Mouse (Mus musculus) liver, embryonic 14.5 days (tissue): Measurements from ENCODE around the gene Grid2ip. TPM values are rescaled to one million over a fixed set of nuclear protein-coding genes. Genes with fewer than 3 reads are reported as not detected.

ENCODE experiments used
- ATAC-seq: fragments of 200-750 bp; cut with Nextera tagmentation; 2 replicates; pipeline ENCODE4 v1.8.0; 2017; ENCODE audit warnings: moderate number of reproducible peaks, mild to moderate bottlenecking, moderate library complexity; ENCODE audit not compliant: insufficient read depth
- DNase-seq, 3 experiments: peaks; one replicate each; pipeline ENCODE4 v3.0.0-alpha.2; 2012 to 2013; ENCODE audit warnings: low read depth in 3 of 3, low spot score in 3 of 3
- H3K27ac ChIP-seq: fragments of 300-500 bp; sonication (generic); 2 replicates; pipeline ENCODE4 v1.5.1; 2014; ENCODE audit warnings: moderate library complexity, mild to moderate bottlenecking, control low read depth, inconsistent platforms
- H3K27me3 ChIP-seq: fragments of 300-500 bp; sonication (generic); 2 replicates; pipeline ENCODE4 v1.6.1; 2014; ENCODE audit warnings: mild to moderate bottlenecking, low read length, moderate library complexity; ENCODE audit not compliant: control insufficient read depth, insufficient read depth
- H3K36me3 ChIP-seq: fragments of 300-500 bp; sonication (generic); replicated peaks from 2 replicates; pipeline ENCODE4 v1.6.1; 2014; ENCODE audit warnings: low read depth; ENCODE audit not compliant: control insufficient read depth, insufficient read depth
- H3K4me1 ChIP-seq, 2 experiments: fragments of 200-500 bp in 1 of 2; fragments of 300-500 bp in 1 of 2; sonication (generic) in 1 of 2; replicated peaks; 2 replicates each; pipeline ENCODE4 v1.6.1; 2012 to 2014; ENCODE audit warnings: antibody characterized with exemption in 1 of 2, inconsistent platforms in 1 of 2, low read length in 1 of 2; ENCODE audit not compliant: control insufficient read depth in 2 of 2, insufficient read depth in 2 of 2
- H3K4me2 ChIP-seq: fragments of 300-500 bp; sonication (generic); 2 replicates; pipeline ENCODE4 v1.6.1; 2014; ENCODE audit warnings: low read depth, mild to moderate bottlenecking, control low read depth, moderate library complexity
- H3K4me3 ChIP-seq, 2 experiments: fragments of 200-500 bp in 1 of 2; fragments of 300-500 bp in 1 of 2; sonication (generic) in 1 of 2; 2 replicates each; pipeline ENCODE4 v1.5.1; 2012 to 2014; ENCODE audit warnings: low read depth in 2 of 2, low read length in 2 of 2, mild to moderate bottlenecking in 2 of 2, control low read depth in 1 of 2, inconsistent platforms in 1 of 2, moderate library complexity in 1 of 2; ENCODE audit not compliant: insufficient read depth in 1 of 2
- H3K9ac ChIP-seq: fragments of 300-500 bp; sonication (generic); replicated peaks from 2 replicates; pipeline ENCODE4 v1.6.1; 2014; ENCODE audit warnings: mild to moderate bottlenecking, control low read depth, moderate library complexity
- H3K9me3 ChIP-seq: fragments of 300-500 bp; sonication (generic); 2 replicates; pipeline ENCODE4 v1.6.1; 2016; ENCODE audit warnings: low read length, mixed read lengths; ENCODE audit not compliant: control insufficient read depth
- CTCF ChIP-seq: IDR thresholded peaks from 2 replicates; pipeline ENCODE4 v1.5.1; 2016; ENCODE audit warnings: antibody characterized with exemption, low read depth, control low read depth
- EP300 ChIP-seq: IDR thresholded peaks from 2 replicates; pipeline ENCODE4 v1.6.1; 2016; ENCODE audit warnings: antibody characterized with exemption, low read depth
- WGBS: fragments of 180-500 bp; shearing (Covaris S2); extraction: QIAGEN DNeasy Blood & Tissue Kit; methylation state at CpG from one replicate; pipeline ENCODE4 v1.1.7; 2014; ENCODE audit not compliant: insufficient replicate concordance; 5-methylcytosine and 5-hydroxymethylcytosine counted together
- polyA plus RNA-seq, 2 experiments: library from polyadenylated mRNA; depleted of rRNA in 1 of 2; stranded (reverse) in 1 of 2; unstranded in 1 of 2; fragments of >200 nt; fragmentation: Nextera tagmentation in 1 of 2; extraction: Ambion mirVana in 1 of 2; gene quantifications; 2 replicates each; pipeline versions ENCODE4 v1.2.1 to v1.2.3; 2012 to 2014

Gene Grid2ip
- polyA plus RNA-seq, 2 experiments = 0.01 TPM; not detected in 1

GRCm38 (mm10) chr5:143371146-143371510, 14.0 kb downstream of the Grid2ip start:
- H3K9ac ChIP-seq = no peak overlapping the region
- no peak overlapping the region for H3K27ac ChIP-seq
- no peaks in the 10 kb centered on the region; the same call in 1 of the 2 replicates for H3K9me3 ChIP-seq
- TF ChIP-seq EP300 = no peak
- TF ChIP-seq CTCF = no peak
- H3K4me3 ChIP-seq = no peak overlapping the region
- no peaks in the 10 kb centered on the region for H3K36me3 ChIP-seq
- peaks cover 60% of the 10 kb centered on the region for H3K27me3 ChIP-seq
- no peak for ATAC-seq
- H3K4me2 ChIP-seq = no peak overlapping the region
- WGBS = 45% methylated on average over 4 of the region's 4 CpGs
- no peaks in the 10 kb centered on the region for H3K4me1 ChIP-seq
- no peak for DNase-seq

DNA sequence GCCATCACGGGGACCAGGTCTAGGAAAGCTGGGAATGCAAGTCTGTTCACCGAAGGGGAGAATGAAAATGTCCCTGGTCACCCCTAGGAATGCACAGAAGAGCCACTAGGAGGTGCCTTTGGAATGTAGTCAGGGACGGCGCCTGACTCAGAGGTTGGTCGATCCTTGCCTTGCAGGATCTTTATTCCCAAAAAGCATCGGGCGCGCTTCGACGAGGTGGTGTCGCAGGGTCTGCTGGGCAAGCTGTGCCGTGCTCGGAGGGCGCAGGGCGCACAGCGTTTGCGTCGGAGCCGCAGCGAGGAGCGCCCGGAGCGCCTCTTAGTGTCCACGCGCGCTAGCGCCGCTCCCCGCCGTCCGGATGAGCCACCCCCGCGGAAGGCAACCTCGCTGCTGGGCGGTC, 15.7 kb downstream of the Grid2ip start:
- 0 out of 2 replicates have a peak overlapping the region, but pooled peaks have one; percentile 28 for H3K4me2 ChIP-seq
- H3K9me3 ChIP-seq = peaks cover 3% of the 10 kb centered on the region
- no peak overlapping the region for H3K9ac ChIP-seq
- TF ChIP-seq EP300 (no peak), CTCF (peak; percentile 27; the same call in 1 of the 2 replicates)
- WGBS = 3% methylated on average over 35 of the region's 35 CpGs
- no peaks in the 10 kb centered on the region for H3K4me1 ChIP-seq
- DNase-seq = no peak
- H3K27ac ChIP-seq = no peak overlapping the region
- no peak for ATAC-seq
- peaks cover 60% of the 10 kb centered on the region for H3K27me3 ChIP-seq
- no peaks in the 10 kb centered on the region for H3K36me3 ChIP-seq
- H3K4me3 ChIP-seq = no peak overlapping the region

DNA sequence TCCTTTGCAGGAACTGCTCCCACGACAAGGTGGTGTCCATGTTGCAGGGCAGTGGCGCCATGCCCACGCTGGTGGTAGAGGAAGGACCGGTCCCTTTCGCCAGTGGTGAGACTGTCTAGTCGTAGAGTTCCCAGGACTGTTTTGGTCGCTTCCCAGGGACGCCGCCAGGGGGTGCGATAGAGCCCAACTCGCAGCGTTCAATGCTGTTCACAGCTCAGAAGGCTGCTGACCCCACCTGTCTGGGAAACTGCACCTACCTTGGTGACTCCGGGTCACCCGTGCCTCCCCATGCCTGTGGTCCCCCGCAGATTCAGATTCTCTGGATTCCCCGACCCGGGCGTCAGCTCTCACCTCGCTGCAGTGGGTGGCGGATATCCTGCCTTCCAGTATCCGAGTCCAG, 18.1 kb downstream of the Grid2ip start:
- 0 out of 2 replicates have a peak, but pooled peaks have one; percentile 8 for ATAC-seq
- no peaks in the 10 kb centered on the region for H3K36me3 ChIP-seq
- H3K27me3 ChIP-seq = peaks cover 43% of the 10 kb centered on the region
- no peak overlapping the region for H3K4me3 ChIP-seq
- H3K4me1 ChIP-seq = no peaks in the 10 kb centered on the region
- TF ChIP-seq EP300 (no peak), CTCF (peak; percentile 92)
- H3K9me3 ChIP-seq = peaks cover 3% of the 10 kb centered on the region
- peak overlapping the region; percentile 24; the same call in 1 of the 2 replicates for H3K4me2 ChIP-seq
- peak in 1 of 3 experiments; percentile 13 for DNase-seq
- H3K27ac ChIP-seq = no peak overlapping the region
- WGBS = 12% methylated on average over 21 of the region's 21 CpGs
- H3K9ac ChIP-seq = no peak overlapping the region

DNA sequence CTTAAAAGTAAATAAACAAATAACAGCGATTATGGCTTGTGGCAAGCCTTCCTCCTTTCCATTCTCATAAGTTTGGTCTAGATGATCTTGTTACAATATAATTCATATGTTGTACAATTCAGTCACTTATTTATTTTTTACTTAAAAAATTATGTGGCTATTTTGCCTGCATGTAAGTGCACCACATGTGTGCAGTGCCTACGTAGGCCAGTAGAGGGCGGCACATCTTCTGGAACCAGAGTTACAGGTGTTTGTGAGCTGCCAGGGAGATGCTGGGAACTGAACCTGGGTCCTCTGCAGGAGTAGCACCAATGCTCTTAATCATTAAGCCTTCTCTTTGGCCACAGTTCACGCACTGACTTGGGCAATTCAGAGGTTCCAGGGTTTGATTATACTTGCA, 19.0 kb downstream of the Grid2ip start:
- no peaks in the 10 kb centered on the region for H3K4me1 ChIP-seq
- no peak overlapping the region for H3K4me3 ChIP-seq
- H3K9ac ChIP-seq = no peak overlapping the region
- TF ChIP-seq CTCF (peak; percentile 71), EP300 (no peak)
- ATAC-seq (no peak), DNase-seq (no peak)
- 66% methylated on average over 4 of the region's 4 CpGs for WGBS
- no peak overlapping the region for H3K4me2 ChIP-seq
- H3K27me3 ChIP-seq = peaks cover 34% of the 10 kb centered on the region
- H3K36me3 ChIP-seq = no peaks in the 10 kb centered on the region
- H3K27ac ChIP-seq = no peak overlapping the region
- peaks cover 3% of the 10 kb centered on the region for H3K9me3 ChIP-seq

DNA sequence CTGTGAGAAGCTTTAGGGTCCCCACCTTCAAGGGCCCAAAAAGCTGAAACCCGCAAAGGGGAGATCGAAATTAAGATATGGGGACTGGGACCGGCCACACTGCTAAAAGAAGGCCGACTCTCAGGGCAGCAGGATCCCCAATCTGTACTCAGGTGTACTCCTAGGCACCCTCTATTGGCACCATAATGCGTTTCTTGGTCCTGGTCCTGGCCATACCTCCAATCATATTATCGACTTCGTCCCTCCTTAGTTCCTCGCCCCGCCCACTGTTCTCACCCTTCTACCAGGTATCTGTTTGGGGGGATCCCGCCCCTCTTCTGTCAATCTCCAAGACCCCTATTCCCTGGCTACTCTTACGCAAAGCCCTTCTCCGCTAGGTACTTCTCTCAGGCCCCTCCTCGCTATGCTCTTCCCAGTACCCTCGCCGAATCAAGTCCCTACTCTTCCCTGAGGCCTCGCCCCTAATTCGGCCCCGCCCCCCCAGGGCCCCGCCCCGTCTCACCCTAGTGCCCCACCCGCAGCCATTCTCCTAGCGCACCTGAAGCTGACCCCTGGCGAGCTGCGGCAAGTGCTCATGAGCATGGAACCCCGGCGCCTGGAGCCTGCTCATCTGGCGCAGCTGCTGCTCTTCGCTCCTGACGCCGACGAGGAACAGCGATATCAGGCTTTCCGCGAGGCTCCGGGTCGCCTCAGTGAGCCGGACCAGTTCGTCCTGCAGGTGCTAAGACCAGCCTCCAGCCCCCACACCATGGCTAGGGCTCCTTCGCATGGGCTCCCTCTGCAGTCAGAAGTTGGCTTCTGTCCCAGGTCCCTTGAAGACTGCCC, 29.9 kb downstream of the Grid2ip start:
- Histone ChIP-seq H3K36me3 (no peaks in the 10 kb centered on the region), H3K4me3 (peak overlapping the region in 1 of 2 experiments; percentile 23; a peak in 1 of 4 replicates), H3K9ac (no peak overlapping the region), H3K4me2 (peak overlapping the region; percentile 53), H3K9me3 (no peaks in the 10 kb centered on the region), H3K27me3 (peaks cover 18% of the 10 kb centered on the region), H3K27ac (no peak overlapping the region), H3K4me1 (peaks cover 3 to 4% of the 10 kb centered on the region in 2 experiments; a peak in 1 of 4 replicates)
- WGBS = 8% methylated on average over 39 of the region's 39 CpGs
- DNase-seq (no peak), ATAC-seq (peak; percentile 37; the same call in 1 of the 2 replicates)
- TF ChIP-seq CTCF = no peak
